Mouse (Mus musculus) urinary bladder, postnatal 4 days (tissue): Measurements from ENCODE around the gene Gpr82.

Source experiments
- DNase-seq, 2 experiments: peaks; one replicate each; pipeline ENCODE4 v3.0.0; 2021 to 2022; ENCODE audit warnings: low spot score in 2 of 2

The Gpr82 gene

GRCm38 (mm10) chrX:13661063-13661462 lies at the start of gene Gpr82:
Gene Gpr82 (plus strand): TSS chrX:13661363.
- no peak for DNase-seq

- no peak for DNase-seq
Observed at GRCm38 (mm10) chrX:13612115-13612514, 49.0 kb upstream of the Gpr82 start.

GRCm38 (mm10) chrX:13616726-13617125 lies 44.4 kb upstream of the Gpr82 start:
- no peak for DNase-seq

- no peak for DNase-seq
Observed at GRCm38 (mm10) chrX:13617294-13617693, 43.9 kb upstream of the Gpr82 start.

GRCm38 (mm10) chrX:13618476-13618875 lies 42.7 kb upstream of the Gpr82 start:
- no peak for DNase-seq

- DNase-seq = no peak
Observed at GRCm38 (mm10) chrX:13621473-13621872, 39.7 kb upstream of the Gpr82 start.

GRCm38 (mm10) chrX:13622654-13623053 lies 38.5 kb upstream of the Gpr82 start:
- DNase-seq = no peak

GRCm38 (mm10) chrX:13631599-13632283 lies 29.4 kb upstream of the Gpr82 start, which contains the start of gene Gpr34:
Gene Gpr34 (plus strand): TSS chrX:13632089.
- DNase-seq = no peak

GRCm38 (mm10) chrX:13636398-13636797 lies 24.8 kb upstream of the Gpr82 start:
- no peak for DNase-seq

- no peak for DNase-seq
Observed at GRCm38 (mm10) chrX:13638894-13639293, 22.3 kb upstream of the Gpr82 start.

GRCm38 (mm10) chrX:13651889-13652288 lies 9.3 kb upstream of the Gpr82 start:
- DNase-seq = no peak

GRCm38 (mm10) chrX:13652291-13652690 lies 8.9 kb upstream of the Gpr82 start:
- DNase-seq = no peak

- DNase-seq = no peak
Observed at GRCm38 (mm10) chrX:13655005-13655421, 6.2 kb upstream of the Gpr82 start.

GRCm38 (mm10) chrX:13655906-13656305 lies 5.3 kb upstream of the Gpr82 start:
- no peak for DNase-seq

- DNase-seq = no peak
Observed at GRCm38 (mm10) chrX:13656721-13657120, 4.4 kb upstream of the Gpr82 start.

- DNase-seq = no peak
Observed at GRCm38 (mm10) chrX:13658616-13659140, 2.5 kb upstream of the Gpr82 start.

GRCm38 (mm10) chrX:13659201-13659890 lies 1.8 kb upstream of the Gpr82 start:
- no peak for DNase-seq

GRCm38 (mm10) chrX:13668867-13669266 lies 7.7 kb downstream of the Gpr82 start:
- DNase-seq = no peak

- no peak for DNase-seq
Observed at GRCm38 (mm10) chrX:13670342-13670741, 9.2 kb downstream of the Gpr82 start.

- no peak for DNase-seq
Observed at GRCm38 (mm10) chrX:13673001-13673400, 11.8 kb downstream of the Gpr82 start.

- no peak for DNase-seq
Observed at GRCm38 (mm10) chrX:13681748-13682147, 20.6 kb downstream of the Gpr82 start.

- DNase-seq = no peak
Observed at GRCm38 (mm10) chrX:13686589-13686988, 25.4 kb downstream of the Gpr82 start.

GRCm38 (mm10) chrX:13688356-13688755 lies 27.2 kb downstream of the Gpr82 start:
- no peak for DNase-seq
